Mouse (Mus musculus) kidney, postnatal 25 days (tissue): ENCODE measurements around the gene Zbtb38.

Source experiments
- DNase-seq, 2 experiments: peaks; one replicate each; pipeline ENCODE4 v3.0.0; 2021; ENCODE audit warnings: mixed read lengths in 2 of 2

Gene Zbtb38

GRCm38 (mm10) chr9:96712758-96713471 lies 39.7 kb downstream of the Zbtb38 start:
- peak; percentile 50 to 81 for DNase-seq

GRCm38 (mm10) chr9:96712045-96712444 lies 40.6 kb downstream of the Zbtb38 start:
- DNase-seq = no peak

- no peak for DNase-seq
These were observed 42.2 kb downstream of the Zbtb38 start for GRCm38 (mm10) chr9:96710241-96710946.

GRCm38 (mm10) chr9:96708905-96709304 lies 43.7 kb downstream of the Zbtb38 start:
- no peak for DNase-seq

- peak in 1 of 2 experiments; percentile 1 for DNase-seq
These were observed 44.7 kb downstream of the Zbtb38 start for GRCm38 (mm10) chr9:96707964-96708363.

- peak; percentile 93 to 97 for DNase-seq
These were observed 46.9 kb downstream of the Zbtb38 start for GRCm38 (mm10) chr9:96705576-96706285.

- DNase-seq = no peak
These were observed 47.7 kb downstream of the Zbtb38 start for GRCm38 (mm10) chr9:96704935-96705334.

GRCm38 (mm10) chr9:96701891-96702290 lies 50.7 kb downstream of the Zbtb38 start:
- DNase-seq = peak in 1 of 2 experiments; percentile 58

GRCm38 (mm10) chr9:96699276-96700035 lies 53.2 kb downstream of the Zbtb38 start:
- DNase-seq = peak in 1 of 2 experiments; percentile 27

GRCm38 (mm10) chr9:96696788-96697492 lies 55.7 kb downstream of the Zbtb38 start:
- DNase-seq = peak in 1 of 2 experiments; percentile 27

- peak; percentile 39 to 66 for DNase-seq
These were observed 56.5 kb downstream of the Zbtb38 start for GRCm38 (mm10) chr9:96696141-96696561.

- no peak for DNase-seq
These were observed 62.2 kb downstream of the Zbtb38 start for GRCm38 (mm10) chr9:96690461-96690863.

GRCm38 (mm10) chr9:96689076-96689475 lies 63.6 kb downstream of the Zbtb38 start:
- peak in 1 of 2 experiments; percentile 15 for DNase-seq

GRCm38 (mm10) chr9:96688194-96688875 lies 64.3 kb downstream of the Zbtb38 start:
- peak in 1 of 2 experiments; percentile 21 for DNase-seq

- DNase-seq = peak in 1 of 2 experiments; percentile 47
These were observed 64.9 kb downstream of the Zbtb38 start for GRCm38 (mm10) chr9:96687591-96688186.

GRCm38 (mm10) chr9:96685600-96686084 lies 67.0 kb downstream of the Zbtb38 start:
- peak in 1 of 2 experiments; percentile 21 for DNase-seq

- peak in 1 of 2 experiments; percentile 13 for DNase-seq
These were observed 67.6 kb downstream of the Zbtb38 start for GRCm38 (mm10) chr9:96684866-96685599.

GRCm38 (mm10) chr9:96684165-96684792 lies 68.4 kb downstream of the Zbtb38 start:
- DNase-seq = no peak

GRCm38 (mm10) chr9:96678611-96679010 lies 74.0 kb downstream of the Zbtb38 start:
- DNase-seq = no peak
